ENCODE assay signal across 17 mouse cellular contexts in genomic region chr1:59286316-59286850, GRCm38 (mm10). TPM values are rescaled to one million over a fixed set of nuclear protein-coding genes. Genes with fewer than 3 reads are reported as not detected.
DNase-seq lines count a peak whose midpoint lies in the region; ATAC-seq and TF ChIP-seq lines count a peak whose summit lies in the region.
"Had no signal": no experiment of that assay in that cellular context is flagged by ENCODE, and none has a peak within 500 bp of the region (broad histone marks: within the 10 kb centered on the region; RNA-seq: fewer than 3 reads in every experiment).

No protein-coding gene starts in this region.

- H3K27ac ChIP-seq in midbrain, postnatal 0 days (ENCODE audit: low read depth, low read length) = no peak overlapping the region
- no peak overlapping the region for H3K27ac ChIP-seq in midbrain, embryonic 16.5 days (ENCODE audit: low read length)
- H3K27ac ChIP-seq: embryonic facial prominence, embryonic 15.5 days; limb, embryonic 15.5 days had no signal

- no peak overlapping the region for H3K4me3 ChIP-seq in midbrain, postnatal 0 days (ENCODE audit: low read depth, low read length)
- no peak overlapping the region for H3K4me3 ChIP-seq in midbrain, embryonic 16.5 days (ENCODE audit: low read depth, low read length)
- H3K4me3 ChIP-seq: embryonic facial prominence, embryonic 15.5 days; limb, embryonic 15.5 days had no signal

- no peaks in the 10 kb centered on the region for H3K9me3 ChIP-seq in midbrain, postnatal 0 days (ENCODE audit: low read length)
- H3K9me3 ChIP-seq in midbrain, embryonic 16.5 days (replicated peaks; ENCODE audit: control insufficient read depth, low read length, poor library complexity, severe bottlenecking) = no peaks in the 10 kb centered on the region
- H3K9me3 ChIP-seq: embryonic facial prominence, embryonic 15.5 days; limb, embryonic 15.5 days had no signal

- no peaks in the 10 kb centered on the region for H3K36me3 ChIP-seq in midbrain, postnatal 0 days (ENCODE audit: insufficient read depth, low read length)
- no peaks in the 10 kb centered on the region for H3K36me3 ChIP-seq in midbrain, embryonic 16.5 days (ENCODE audit: control insufficient read depth, insufficient read depth, low read length)
- H3K36me3 ChIP-seq: embryonic facial prominence, embryonic 15.5 days; limb, embryonic 15.5 days had no signal

- H3K9ac ChIP-seq in midbrain, postnatal 0 days (replicated peaks; ENCODE audit: low read length, poor library complexity, severe bottlenecking) = no peak overlapping the region
- H3K9ac ChIP-seq in midbrain, embryonic 16.5 days (ENCODE audit: low read depth, low read length) = no peak overlapping the region
- H3K9ac ChIP-seq: embryonic facial prominence, embryonic 15.5 days; limb, embryonic 15.5 days had no signal

- no peak for ATAC-seq in midbrain, postnatal 0 days (ENCODE audit: low FRiP score)
- no peak for ATAC-seq in midbrain, embryonic 16.5 days

- H3K4me2 ChIP-seq in midbrain, postnatal 0 days (ENCODE audit: low read depth, low read length, poor library complexity, severe bottlenecking) = no peak overlapping the region
- H3K4me2 ChIP-seq in midbrain, embryonic 16.5 days (ENCODE audit: low read length) = no peak overlapping the region
- H3K4me2 ChIP-seq: embryonic facial prominence, embryonic 15.5 days; limb, embryonic 15.5 days had no signal

- no peaks in the 10 kb centered on the region for H3K27me3 ChIP-seq in midbrain, postnatal 0 days (ENCODE audit: insufficient read depth, low read length)
- no peaks in the 10 kb centered on the region for H3K27me3 ChIP-seq in midbrain, embryonic 16.5 days (ENCODE audit: control insufficient read depth, insufficient read depth, low read depth, low read length)
- H3K27me3 ChIP-seq: embryonic facial prominence, embryonic 15.5 days; limb, embryonic 15.5 days had no signal

- H3K4me1 ChIP-seq in midbrain, postnatal 0 days (ENCODE audit: insufficient read depth, low read length) = no peaks in the 10 kb centered on the region
- no peaks in the 10 kb centered on the region for H3K4me1 ChIP-seq in midbrain, embryonic 16.5 days (ENCODE audit: control insufficient read depth, insufficient read depth, low read length)
- H3K4me1 ChIP-seq: limb, embryonic 15.5 days had no signal

- intact Hi-C loops in heart, postnatal 14 days (cut with DNase I) = no loop called here

- 77% methylated on average over 13 of the region's 13 CpGs for WGBS in midbrain, postnatal 0 days
- WGBS in midbrain, embryonic 16.5 days = 79% methylated on average over 13 of the region's 13 CpGs

- DNase-seq in heart, adult 11 months = peak; percentile 81
- no peak for DNase-seq in heart, postnatal 14 days
- DNase-seq in midbrain, postnatal 0 days (ENCODE audit: low spot score) = no peak
- peak; percentile 84 for DNase-seq in fat pad, adult 2 months (ENCODE audit: extremely low read depth, low read depth, low spot score)
- peak; percentile 43 for DNase-seq in thymus, postnatal 14 days
- no peak for DNase-seq in right cerebral cortex, adult 18-20 months
- DNase-seq in adipocyte (ENCODE audit: low spot score) = no peak
- DNase-seq: adrenal gland, postnatal 14 days; cerebellum, adult 9-11 months; heart, postnatal 10 days; kidney, adult 18-20 months; midbrain, embryonic 14.5 days; right cerebral cortex, postnatal 25 days had no signal

- TF ChIP-seq CTCF in midbrain, postnatal 0 days (IDR thresholded peaks at IDR 0.05) = peak; percentile 16; the same call in 1 of the 2 replicates

RNA-seq across cellular contexts. Expression of gene Cdk15, which starts 29.7 kb away (rescaled TPM):
- under 1 TPM in 1 of 2 experiments, not detected in 1; 0.26 TPM for total RNA-seq in heart, postnatal 14 days (2021)
- 0.66 and 1.1 TPM in 2 replicates for total RNA-seq in midbrain, postnatal 0 days (2014; rRNA removed)
- polyA plus RNA-seq in midbrain, postnatal 0 days (2015; fragmentation: Nextera tagmentation; extraction: Ambion mirVana) = 1.7 and 2.1 TPM in 2 replicates
- 1.5 and 2.2 TPM in 2 replicates for polyA plus RNA-seq in midbrain, embryonic 16.5 days (2015; fragmentation: Nextera tagmentation; extraction: Ambion mirVana)
- total RNA-seq: adrenal gland, postnatal 14 days; neutrophil, adult 5-6 weeks had no signal

RNA-seq across cellular contexts. Expression of gene Als2, which starts 49.4 kb away (rescaled TPM):
- 1 to 10 TPM; 8.5 to 9.2 TPM for total RNA-seq in heart, postnatal 14 days (2021)
- 37.7 and 39.8 TPM in 2 replicates for total RNA-seq in midbrain, postnatal 0 days (2014; rRNA removed)
- 12.3 and 13.2 TPM in 2 replicates for polyA plus RNA-seq in midbrain, postnatal 0 days (2015; fragmentation: Nextera tagmentation; extraction: Ambion mirVana)
- polyA plus RNA-seq in midbrain, embryonic 16.5 days (2015; fragmentation: Nextera tagmentation; extraction: Ambion mirVana) = 23.5 and 24.0 TPM in 2 replicates

Comparison
In these comparisons a context has a peak if more than half of its experiments do, and no peak if none do; other contexts are left out.
1. DNase-seq: peak in heart, adult 11 months (single experiment), fat pad, adult 2 months (single experiment) and thymus, postnatal 14 days (single experiment); none in heart, postnatal 14 days (0 of 2), midbrain, postnatal 0 days (single experiment), right cerebral cortex, adult 18-20 months (single experiment) and adipocyte (single experiment).